Mouse (Mus musculus) forebrain, embryonic 12.5 days (tissue): ENCODE results near the gene Cyp24a1. TPM values are rescaled to one million over a fixed set of nuclear protein-coding genes. Genes with fewer than 3 reads are reported as not detected.
A peak's percentile ranks its signal among the peaks of the same experiment; 100 is the strongest.

Experiments used
- ATAC-seq: fragments of 200-750 bp; cut with Nextera tagmentation; 2 replicates; pipeline ENCODE4 v1.8.0; 2017; ENCODE audit warnings: moderate TSS enrichment; ENCODE audit not compliant: low FRiP score
- H3K27ac ChIP-seq: fragments of 300-500 bp; sonication (generic); 2 replicates; pipeline ENCODE4 v1.5.1; 2016; ENCODE audit warnings: mild to moderate bottlenecking
- H3K27me3 ChIP-seq: fragments of 300-500 bp; sonication (generic); 2 replicates; pipeline ENCODE4 v1.6.1; 2016; ENCODE audit warnings: mild to moderate bottlenecking
- H3K36me3 ChIP-seq: fragments of 300-500 bp; sonication (generic); replicated peaks from 2 replicates; pipeline ENCODE4 v1.6.1; 2016; ENCODE audit warnings: mild to moderate bottlenecking
- H3K4me1 ChIP-seq: fragments of 300-500 bp; sonication (generic); 2 replicates; pipeline ENCODE4 v1.6.1; 2016
- H3K4me2 ChIP-seq: fragments of 300-500 bp; sonication (generic); 2 replicates; pipeline ENCODE4 v1.6.1; 2016; ENCODE audit warnings: mild to moderate bottlenecking, moderate library complexity
- H3K4me3 ChIP-seq: fragments of 300-500 bp; sonication (generic); replicated peaks from 2 replicates; pipeline ENCODE4 v1.5.1; 2016; ENCODE audit warnings: mild to moderate bottlenecking
- H3K9ac ChIP-seq: fragments of 300-500 bp; sonication (generic); 2 replicates; pipeline ENCODE4 v1.6.1; 2016; ENCODE audit warnings: mild to moderate bottlenecking
- H3K9me3 ChIP-seq: fragments of 300-500 bp; sonication (generic); 2 replicates; pipeline ENCODE4 v1.6.1; 2016
- WGBS: fragments of 180-500 bp; shearing (Covaris S2); methylation state at CpG from one replicate; pipeline ENCODE4 v1.1.7; 2016; 5-methylcytosine and 5-hydroxymethylcytosine counted together
- polyA plus RNA-seq: library from polyadenylated mRNA; unstranded; fragments of >200 nt; fragmentation: Nextera tagmentation; extraction: Ambion mirVana; gene quantifications from 2 replicates; pipeline ENCODE4 v1.2.1, GENCODE M21; 2016

Cyp24a1 gene
- polyA plus RNA-seq, 1 experiment from 2014 or later: not detected

DNA sequence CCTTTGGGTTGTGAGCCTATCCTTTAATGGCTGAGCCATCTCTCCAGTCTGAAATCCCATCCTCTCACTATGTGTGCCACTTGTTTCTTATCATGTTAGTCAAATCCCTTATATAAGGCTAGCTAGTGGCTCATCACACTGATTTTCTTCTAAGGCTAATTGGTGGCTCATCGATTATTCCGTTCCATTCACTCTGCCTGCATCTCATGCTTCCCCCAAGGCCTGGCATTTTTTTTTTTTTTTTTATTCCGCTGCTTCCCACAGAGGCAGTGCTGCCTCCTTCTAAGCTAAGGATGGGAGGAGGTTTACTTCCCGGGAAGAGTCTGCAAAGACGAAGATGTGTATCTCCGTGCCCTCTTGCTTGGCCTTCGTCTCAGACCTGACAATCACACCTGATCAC lies 9.7 kb downstream of the Cyp24a1 start:
- no peak overlapping the region for H3K4me3 ChIP-seq
- 66% methylated on average over 7 of the region's 7 CpGs for WGBS
- H3K36me3 ChIP-seq: no peaks in the 10 kb centered on the region
- peaks cover 23% of the 10 kb centered on the region; the same call in 1 of the 2 replicates for H3K27me3 ChIP-seq
- no peaks in the 10 kb centered on the region for H3K4me1 ChIP-seq
- no peaks in the 10 kb centered on the region for H3K9me3 ChIP-seq
- H3K27ac ChIP-seq: no peak overlapping the region
- no peak overlapping the region for H3K9ac ChIP-seq
- H3K4me2 ChIP-seq: no peak overlapping the region
- no peak for ATAC-seq

DNA sequence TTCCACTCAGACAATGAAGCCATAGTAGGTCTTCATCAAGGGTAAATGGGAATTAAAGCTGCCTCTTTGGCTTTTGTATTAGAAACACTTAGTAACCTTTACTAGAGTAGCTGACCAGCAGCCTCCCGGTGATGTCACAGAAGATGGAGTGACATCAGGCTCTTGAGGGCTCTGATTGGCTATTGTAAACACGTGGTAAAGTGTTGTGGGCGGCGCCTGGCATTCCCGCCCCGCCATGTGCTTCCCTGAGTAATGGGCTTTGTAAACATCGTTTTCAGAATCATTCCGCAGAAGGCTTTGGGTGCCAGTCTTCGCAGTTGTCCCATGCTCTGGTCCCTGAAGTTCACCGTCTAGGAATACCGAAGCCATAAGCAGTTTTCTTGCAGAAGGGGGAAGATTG lies 13.0 kb downstream of the Cyp24a1 start:
- ATAC-seq: no peak
- Histone ChIP-seq H3K27me3 (0 out of 2 replicates have a peak, but pooled peaks cover 15% of the 10 kb centered on the region), H3K27ac (no peak overlapping the region), H3K4me3 (no peak overlapping the region), H3K36me3 (no peaks in the 10 kb centered on the region), H3K4me2 (no peak overlapping the region), H3K9ac (no peak overlapping the region), H3K9me3 (no peaks in the 10 kb centered on the region), H3K4me1 (no peaks in the 10 kb centered on the region)
- WGBS: 72% methylated on average over 11 of the region's 11 CpGs

DNA sequence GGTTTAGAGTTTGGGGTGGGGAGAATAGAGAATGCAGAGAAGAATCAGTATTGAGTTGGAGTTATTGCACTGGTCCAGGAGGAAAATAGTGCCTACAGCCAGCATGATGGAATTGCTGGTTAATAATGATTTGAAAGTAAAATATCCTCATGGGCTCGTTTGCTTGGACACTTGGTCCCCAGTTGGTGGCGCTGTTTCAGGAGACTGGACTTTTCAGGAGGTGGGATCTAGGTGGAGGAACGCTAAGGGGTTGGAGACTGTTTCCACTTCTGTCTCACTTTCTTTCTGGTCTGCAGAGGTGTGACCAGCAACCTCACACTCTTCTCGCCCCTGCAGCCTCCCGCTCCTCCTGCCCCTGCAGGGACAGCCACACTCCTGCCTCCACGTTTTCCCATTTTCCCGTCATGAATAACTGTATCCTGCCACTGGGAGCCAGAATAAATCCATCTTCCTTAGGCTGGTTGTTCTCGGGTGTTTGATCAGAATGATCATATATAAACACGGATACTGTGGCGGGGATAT lies 14.9 kb downstream of the Cyp24a1 start:
- Histone ChIP-seq H3K4me3 (no peak overlapping the region), H3K27ac (no peak overlapping the region), H3K9ac (no peak overlapping the region), H3K4me2 (no peak overlapping the region), H3K4me1 (no peaks in the 10 kb centered on the region), H3K27me3 (0 out of 2 replicates have a peak, but pooled peaks cover 14% of the 10 kb centered on the region), H3K36me3 (no peaks in the 10 kb centered on the region), H3K9me3 (no peaks in the 10 kb centered on the region)
- WGBS: 77% methylated on average over 10 of the region's 10 CpGs
- no peak for ATAC-seq

DNA sequence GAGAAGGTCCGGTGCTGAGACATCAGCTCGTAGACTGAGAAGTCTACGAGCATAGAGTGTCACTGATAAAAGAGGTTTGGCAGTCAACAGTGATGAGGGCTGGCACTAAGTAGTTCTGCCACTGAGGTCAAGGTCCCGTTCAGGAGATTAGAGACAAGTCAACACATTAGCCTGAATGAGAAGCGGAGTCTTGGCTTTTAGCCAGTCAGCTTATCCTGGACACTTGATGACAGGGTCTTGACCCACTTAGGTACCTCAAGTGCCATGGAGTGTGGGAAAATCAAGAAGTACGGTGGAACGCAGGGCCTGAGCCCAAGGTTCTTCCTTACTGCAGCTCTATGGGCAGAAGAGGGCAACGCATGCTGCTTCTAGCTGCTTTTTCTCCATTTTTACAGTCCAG lies 20.3 kb downstream of the Cyp24a1 start:
- Histone ChIP-seq H3K27ac (no peak overlapping the region), H3K4me2 (no peak overlapping the region), H3K36me3 (no peaks in the 10 kb centered on the region), H3K9ac (no peak overlapping the region), H3K27me3 (no peaks in the 10 kb centered on the region), H3K9me3 (0 out of 2 replicates have a peak, but pooled peaks cover 3% of the 10 kb centered on the region), H3K4me3 (no peak overlapping the region), H3K4me1 (no peaks in the 10 kb centered on the region)
- ATAC-seq: no peak
- 84% methylated on average over 8 of the region's 8 CpGs for WGBS

DNA sequence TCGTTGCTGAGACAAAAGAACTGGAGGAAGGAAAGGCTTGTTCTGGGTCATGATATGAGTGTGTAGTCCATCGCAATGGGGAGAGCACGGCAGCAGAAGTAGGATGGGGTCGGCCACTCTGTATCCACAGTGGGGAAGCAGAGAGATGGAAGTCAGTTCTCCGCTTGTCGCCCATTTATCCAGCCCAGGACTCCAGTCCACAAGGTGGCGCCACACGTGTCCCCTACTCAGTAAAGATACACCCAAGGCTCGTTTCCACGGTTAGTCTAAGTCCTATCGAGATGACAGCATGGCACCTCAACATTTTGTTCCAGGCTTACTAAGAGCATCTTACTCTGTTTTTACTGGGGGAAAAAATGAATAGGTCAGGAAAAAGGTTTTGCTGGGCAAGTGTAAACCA lies 20.7 kb downstream of the Cyp24a1 start:
- Histone ChIP-seq H3K4me1 (no peaks in the 10 kb centered on the region), H3K36me3 (no peaks in the 10 kb centered on the region), H3K4me3 (no peak overlapping the region), H3K9ac (no peak overlapping the region), H3K27ac (no peak overlapping the region), H3K27me3 (no peaks in the 10 kb centered on the region), H3K4me2 (no peak overlapping the region), H3K9me3 (0 out of 2 replicates have a peak, but pooled peaks cover 3% of the 10 kb centered on the region)
- ATAC-seq: no peak
- 88% methylated on average over 11 of the region's 11 CpGs for WGBS

DNA sequence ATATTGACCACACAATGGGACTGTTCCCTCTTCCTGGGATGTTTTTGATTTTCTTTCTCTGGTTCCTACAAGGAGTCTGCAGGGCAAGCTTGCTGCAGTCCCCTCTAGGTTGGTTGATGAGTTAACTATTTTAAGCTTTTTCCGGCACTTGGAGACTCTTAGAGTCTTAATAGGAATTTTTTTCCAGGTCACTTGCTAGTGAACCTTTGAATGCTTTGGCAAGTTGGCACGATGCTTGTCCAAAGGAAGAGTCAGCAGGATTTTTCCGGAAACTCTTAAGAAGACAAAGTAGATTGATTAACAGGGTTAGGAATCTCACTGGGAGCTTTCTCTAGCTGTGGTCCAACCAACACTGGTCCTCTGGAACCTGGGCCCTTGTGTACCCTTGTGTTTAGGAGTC lies 21.8 kb downstream of the Cyp24a1 start:
- no peak overlapping the region for H3K4me3 ChIP-seq
- 58% methylated on average over 3 of the region's 3 CpGs for WGBS
- 0 out of 2 replicates have a peak, but pooled peaks cover 3% of the 10 kb centered on the region for H3K9me3 ChIP-seq
- H3K36me3 ChIP-seq: no peaks in the 10 kb centered on the region
- ATAC-seq: no peak
- no peak overlapping the region for H3K9ac ChIP-seq
- peaks cover 3% of the 10 kb centered on the region; the same call in 1 of the 2 replicates for H3K27me3 ChIP-seq
- H3K4me1 ChIP-seq: peaks cover 2% of the 10 kb centered on the region; the same call in 1 of the 2 replicates
- H3K27ac ChIP-seq: no peak overlapping the region
- H3K4me2 ChIP-seq: no peak overlapping the region

DNA sequence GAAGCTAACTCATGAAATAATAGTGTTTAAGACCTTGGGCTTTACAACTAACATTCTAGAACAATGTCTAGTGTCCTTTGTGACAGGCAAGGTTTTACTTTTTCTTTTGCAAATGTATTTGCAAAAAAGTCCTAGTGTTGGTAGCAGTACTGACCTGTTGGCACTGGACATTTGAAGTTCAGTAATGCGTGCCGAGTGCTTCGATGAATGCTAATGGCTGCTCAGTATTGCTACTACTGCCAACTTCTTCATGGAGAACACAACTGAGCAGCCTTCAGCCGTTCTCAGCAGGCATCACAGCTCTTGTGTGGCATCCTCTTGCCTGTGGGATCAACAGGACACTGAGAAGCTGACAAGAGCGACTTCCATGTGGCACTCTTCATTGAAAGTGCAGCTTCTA lies 22.8 kb downstream of the Cyp24a1 start:
- Histone ChIP-seq H3K9ac (no peak overlapping the region), H3K27me3 (peaks cover 11% of the 10 kb centered on the region; the same call in 1 of the 2 replicates), H3K27ac (no peak overlapping the region), H3K4me3 (no peak overlapping the region), H3K36me3 (no peaks in the 10 kb centered on the region), H3K4me2 (no peak overlapping the region), H3K4me1 (peaks cover 11% of the 10 kb centered on the region), H3K9me3 (0 out of 2 replicates have a peak, but pooled peaks cover 3% of the 10 kb centered on the region)
- WGBS: 95% methylated on average over 5 of the region's 5 CpGs
- ATAC-seq: no peak

DNA sequence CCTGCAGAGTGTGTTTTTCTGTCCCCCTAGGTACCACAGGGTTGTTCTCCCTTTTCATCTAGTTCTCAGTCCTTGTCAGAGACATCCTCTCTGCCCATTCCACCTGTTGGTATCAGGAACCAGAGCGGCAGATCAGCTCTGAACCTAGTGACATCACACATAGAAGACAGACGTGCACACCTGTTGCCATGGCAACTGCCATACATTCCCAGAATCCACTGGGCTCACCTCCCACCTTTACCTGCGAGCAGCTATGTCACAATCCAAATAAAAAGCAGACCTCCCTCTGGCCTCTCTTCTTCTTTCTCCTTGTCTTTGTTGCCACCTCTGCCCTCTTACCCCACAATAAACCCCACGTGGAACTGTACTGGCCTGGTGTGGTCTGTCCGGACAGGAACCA lies 26.4 kb downstream of the Cyp24a1 start:
- 76% methylated on average over 5 of the region's 5 CpGs for WGBS
- ATAC-seq: no peak
- Histone ChIP-seq H3K9me3 (0 out of 2 replicates have a peak, but pooled peaks cover 3% of the 10 kb centered on the region), H3K4me3 (no peak overlapping the region), H3K27ac (no peak overlapping the region), H3K4me2 (no peak overlapping the region), H3K36me3 (no peaks in the 10 kb centered on the region), H3K27me3 (peaks cover 13% of the 10 kb centered on the region; the same call in 1 of the 2 replicates), H3K4me1 (peaks cover 13% of the 10 kb centered on the region), H3K9ac (no peak overlapping the region)

DNA sequence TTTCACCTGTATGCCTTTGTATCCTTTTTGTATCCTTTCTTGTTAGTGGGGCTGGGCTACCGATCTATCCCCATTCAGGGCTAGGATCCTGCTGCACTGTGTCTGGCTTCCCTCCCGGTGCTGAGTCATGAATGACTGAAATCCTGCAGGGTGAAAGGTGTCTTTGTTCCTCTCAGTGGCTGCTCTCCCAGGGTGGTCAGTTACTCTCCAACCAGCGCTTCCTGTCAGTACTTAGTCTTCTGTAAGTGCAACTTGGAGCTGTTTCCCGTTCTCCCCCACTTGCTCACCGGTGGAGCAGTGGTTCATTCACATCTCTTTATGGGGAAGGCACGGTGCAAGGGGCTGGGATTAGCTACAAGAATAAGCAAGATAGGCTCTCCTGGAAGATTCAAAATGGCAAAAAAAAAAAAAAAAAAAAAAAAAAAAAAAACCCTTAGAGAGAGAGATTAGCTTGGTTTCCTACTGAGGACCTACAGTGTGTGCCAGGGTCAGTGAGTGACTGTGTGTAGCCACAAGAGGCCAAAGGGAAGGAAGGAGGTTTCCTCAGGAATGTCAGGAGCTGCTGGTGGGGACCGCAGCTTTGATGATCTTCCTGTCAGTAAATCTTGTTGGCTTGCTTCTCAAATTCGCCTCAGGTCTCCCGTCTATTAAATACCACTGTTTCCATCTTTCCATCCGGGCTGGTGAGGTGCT lies 27.2 kb downstream of the Cyp24a1 start:
- H3K9me3 ChIP-seq: 0 out of 2 replicates have a peak, but pooled peaks cover 3% of the 10 kb centered on the region
- H3K4me3 ChIP-seq: no peak overlapping the region
- no peak overlapping the region for H3K9ac ChIP-seq
- no peak overlapping the region for H3K27ac ChIP-seq
- peaks cover 13% of the 10 kb centered on the region; the same call in 1 of the 2 replicates for H3K27me3 ChIP-seq
- WGBS: 10% methylated on average over 10 of the region's 10 CpGs
- H3K4me1 ChIP-seq: peaks cover 13% of the 10 kb centered on the region
- peak overlapping the region; percentile 17 for H3K4me2 ChIP-seq
- ATAC-seq: peak; percentile 33; the same call in 1 of the 2 replicates
- no peaks in the 10 kb centered on the region for H3K36me3 ChIP-seq

DNA sequence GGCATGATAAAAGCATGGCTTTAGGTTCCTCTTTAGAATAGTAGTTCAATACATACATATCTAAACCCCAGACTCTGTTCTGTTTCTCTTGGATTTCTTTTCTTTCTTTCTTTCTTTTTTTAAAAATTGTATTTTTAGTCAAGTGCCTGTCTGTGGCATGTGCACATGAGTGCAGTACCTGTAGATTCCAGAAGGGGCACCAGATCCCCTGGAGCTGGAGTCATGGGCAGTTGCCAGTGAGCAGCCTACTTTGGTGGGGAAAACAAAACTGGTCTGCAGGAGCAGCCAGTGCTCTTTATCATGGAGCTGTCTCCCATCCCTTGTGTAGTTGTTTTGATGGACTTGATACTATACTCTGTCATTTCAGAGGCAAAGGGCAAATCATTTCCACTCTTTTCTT lies 28.9 kb downstream of the Cyp24a1 start:
- Histone ChIP-seq H3K9me3 (no peaks in the 10 kb centered on the region), H3K4me1 (peaks cover 13% of the 10 kb centered on the region), H3K36me3 (no peaks in the 10 kb centered on the region), H3K27me3 (peaks cover 13% of the 10 kb centered on the region; the same call in 1 of the 2 replicates), H3K27ac (no peak overlapping the region), H3K4me3 (no peak overlapping the region), H3K4me2 (no peak overlapping the region), H3K9ac (no peak overlapping the region)
- no peak for ATAC-seq

DNA sequence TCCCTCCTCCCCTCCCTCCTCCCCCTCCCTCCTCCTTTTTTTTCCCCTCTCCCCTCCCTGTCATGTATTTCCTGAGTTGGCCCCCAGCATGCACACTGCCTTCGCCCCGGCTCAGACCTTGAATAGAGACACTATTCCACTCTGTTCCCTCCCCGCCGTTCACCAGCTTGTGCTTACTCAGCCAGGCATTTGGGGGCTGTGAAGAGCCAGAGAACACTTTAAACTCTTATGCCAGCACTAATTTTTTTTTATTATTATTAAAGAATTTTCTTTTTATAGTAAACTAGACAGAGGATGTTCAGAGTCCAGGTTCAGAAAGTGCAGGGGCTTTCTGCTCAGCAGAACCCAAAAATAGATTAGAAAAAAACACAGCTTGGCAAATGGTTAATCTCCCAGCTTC lies 32.1 kb downstream of the Cyp24a1 start:
- Histone ChIP-seq H3K27ac (no peak overlapping the region), H3K4me2 (no peak overlapping the region), H3K36me3 (no peaks in the 10 kb centered on the region), H3K9me3 (no peaks in the 10 kb centered on the region), H3K27me3 (peaks cover 10% of the 10 kb centered on the region; the same call in 1 of the 2 replicates), H3K4me3 (no peak overlapping the region), H3K4me1 (peaks cover 11% of the 10 kb centered on the region), H3K9ac (no peak overlapping the region)
- 48% methylated on average over 4 of the region's 4 CpGs for WGBS
- ATAC-seq: no peak

DNA sequence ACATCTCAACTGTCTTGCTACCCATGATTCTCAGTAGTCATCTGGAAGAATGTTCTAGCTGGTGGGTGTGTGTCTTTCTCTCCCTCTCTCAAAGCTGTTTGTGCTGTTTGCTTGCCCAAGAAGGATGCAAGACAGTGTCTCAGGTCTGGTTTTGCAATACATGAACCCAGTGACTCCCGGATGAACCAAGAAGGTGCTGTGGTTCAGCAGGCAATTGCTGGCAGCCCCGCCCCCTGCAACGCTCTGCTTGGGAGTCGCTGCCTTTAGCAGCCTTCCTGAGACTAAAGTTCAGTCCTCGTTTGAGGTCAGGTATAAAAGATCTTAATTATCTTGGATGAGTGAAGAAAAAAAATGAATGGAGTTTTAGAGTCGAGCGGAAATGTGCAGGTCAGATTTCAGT lies 35.3 kb downstream of the Cyp24a1 start:
- 53% methylated on average over 7 of the region's 7 CpGs for WGBS
- H3K4me1 ChIP-seq: peaks cover 6% of the 10 kb centered on the region

DNA sequence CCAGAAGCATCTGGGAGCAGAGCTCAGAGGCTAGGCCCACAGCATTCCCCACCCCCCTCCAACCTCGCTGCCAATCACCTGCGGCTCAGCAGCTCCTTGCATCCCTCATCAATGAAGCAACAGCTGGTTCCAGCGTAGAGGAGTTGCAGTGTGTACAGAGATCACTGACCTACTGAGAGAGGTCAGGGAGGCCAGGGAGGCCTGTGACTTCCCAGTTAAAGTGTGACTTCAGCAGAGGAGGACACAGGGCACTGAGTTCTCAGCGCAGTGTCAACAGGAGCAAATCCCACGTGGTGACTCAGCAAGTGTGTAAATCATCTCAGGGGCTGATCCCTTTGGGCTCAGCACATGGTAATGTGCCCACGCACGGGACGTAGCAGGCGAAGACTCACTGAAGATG lies 37.1 kb downstream of the Cyp24a1 start:
- H3K36me3 ChIP-seq: no peaks in the 10 kb centered on the region
- no peak overlapping the region for H3K4me3 ChIP-seq
- 41% methylated on average over 9 of the region's 9 CpGs for WGBS
- no peak overlapping the region for H3K4me2 ChIP-seq
- no peaks in the 10 kb centered on the region for H3K9me3 ChIP-seq
- H3K27me3 ChIP-seq: peaks cover 4% of the 10 kb centered on the region; the same call in 1 of the 2 replicates
- peaks cover 6% of the 10 kb centered on the region for H3K4me1 ChIP-seq
- ATAC-seq: no peak
- no peak overlapping the region for H3K9ac ChIP-seq
- H3K27ac ChIP-seq: no peak overlapping the region

More for the DNA sequence above, 35.3 kb downstream of the Cyp24a1 start:
- ATAC-seq: no peak
- Histone ChIP-seq H3K9ac (no peak overlapping the region), H3K4me2 (no peak overlapping the region), H3K9me3 (no peaks in the 10 kb centered on the region), H3K27me3 (peaks cover 4% of the 10 kb centered on the region; the same call in 1 of the 2 replicates), H3K27ac (no peak overlapping the region), H3K36me3 (no peaks in the 10 kb centered on the region), H3K4me3 (no peak overlapping the region)
